ENCODE assay signal across 21 mouse cellular contexts in the genomic region with DNA sequence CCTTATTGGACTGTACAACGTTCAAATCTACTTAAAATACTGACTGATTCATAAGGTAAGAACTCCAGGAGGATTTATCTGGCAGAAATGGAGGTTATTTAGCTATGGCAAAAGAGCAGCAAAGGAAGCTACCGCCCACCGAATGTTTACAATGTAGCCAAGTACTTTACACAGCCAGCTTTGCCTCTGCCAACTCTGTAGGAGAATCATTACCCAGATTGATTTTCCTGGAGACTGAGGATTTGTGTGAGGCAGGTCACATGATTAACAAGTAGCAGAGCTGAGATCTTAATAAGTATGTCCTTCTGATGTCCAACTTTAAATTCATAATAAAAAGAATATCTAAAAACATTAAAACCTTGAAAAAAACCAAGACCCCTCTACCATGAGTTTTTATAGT. TPM values are rescaled to one million over a fixed set of nuclear protein-coding genes. Genes with fewer than 3 reads are reported as not detected.
DNase-seq lines count a peak whose midpoint lies in the region; ATAC-seq and TF ChIP-seq lines count a peak whose summit lies in the region.
"Had no signal": no experiment of that assay in that cellular context is flagged by ENCODE, and none has a peak within 500 bp of the region (broad histone marks: within the 10 kb centered on the region; RNA-seq: fewer than 3 reads in every experiment).

No protein-coding gene starts in this region.

- no peaks in the 10 kb centered on the region; the same call in 1 of the 2 replicates for H3K79me2 ChIP-seq in liver, adult 2 months (ENCODE audit: control insufficient read depth, insufficient read depth, low read length)

- TF ChIP-seq POLR2A in liver, adult 2 months (IDR thresholded peaks at IDR 0.05; ENCODE audit: extremely low read depth, insufficient read depth, low read length): no peak

- TF ChIP-seq CTCF in liver, adult 2 months (IDR thresholded peaks at IDR 0.05; ENCODE audit: low read depth, low read length): no peak
- TF ChIP-seq CTCF in liver, postnatal 0 days (IDR thresholded peaks at IDR 0.05; ENCODE audit: low read depth): no peak

- no peak overlapping the region for H3K9ac ChIP-seq in liver, adult 2 months (ENCODE audit: low read depth, low read length)
- no peak overlapping the region for H3K9ac ChIP-seq in liver, embryonic 12.5 days
- no peak overlapping the region for H3K9ac ChIP-seq in liver, postnatal 0 days (replicated peaks)
- H3K9ac ChIP-seq in midbrain, embryonic 11.5 days (ENCODE audit: low read length): no peak overlapping the region
- H3K9ac ChIP-seq in midbrain, embryonic 15.5 days: no peak overlapping the region

- H3K36me3 ChIP-seq in liver, adult 2 months (ENCODE audit: control insufficient read depth, insufficient read depth, low read length): peaks cover 47% of the 10 kb centered on the region
- peaks cover 53% of the 10 kb centered on the region for H3K36me3 ChIP-seq in liver, embryonic 12.5 days
- peaks cover 42% of the 10 kb centered on the region for H3K36me3 ChIP-seq in liver, postnatal 0 days (replicated peaks; ENCODE audit: insufficient read depth, low read length)
- H3K36me3 ChIP-seq in midbrain, embryonic 11.5 days (ENCODE audit: control insufficient read depth, insufficient read depth, low read length): no peaks in the 10 kb centered on the region
- peaks cover 32% of the 10 kb centered on the region for H3K36me3 ChIP-seq in midbrain, embryonic 15.5 days (replicated peaks)

- no peak for TF ChIP-seq EP300 in liver, postnatal 0 days (IDR thresholded peaks at IDR 0.05; ENCODE audit: low read depth)

- H3K27ac ChIP-seq in liver, adult 2 months (replicated peaks; ENCODE audit: insufficient read depth, low read depth, low read length): no peak overlapping the region
- no peak overlapping the region for H3K27ac ChIP-seq in liver, embryonic 12.5 days
- H3K27ac ChIP-seq in liver, postnatal 0 days (ENCODE audit: low read depth): no peak overlapping the region
- no peak overlapping the region for H3K27ac ChIP-seq in midbrain, embryonic 11.5 days (ENCODE audit: low read depth, low read length)
- no peak overlapping the region for H3K27ac ChIP-seq in midbrain, embryonic 15.5 days

- no peaks in the 10 kb centered on the region for H3K27me3 ChIP-seq in liver, adult 2 months (ENCODE audit: control insufficient read depth, insufficient read depth, low read length)
- no peaks in the 10 kb centered on the region for H3K27me3 ChIP-seq in liver, embryonic 12.5 days (replicated peaks)
- H3K27me3 ChIP-seq in liver, postnatal 0 days (ENCODE audit: insufficient read depth, low read length): no peaks in the 10 kb centered on the region
- H3K27me3 ChIP-seq in midbrain, embryonic 11.5 days (ENCODE audit: control insufficient read depth, insufficient read depth, low read length): no peaks in the 10 kb centered on the region
- no peaks in the 10 kb centered on the region for H3K27me3 ChIP-seq in midbrain, embryonic 15.5 days (replicated peaks)
- H3K27me3 ChIP-seq: CH12.LX, Patski had no signal

- WGBS in liver, adult 2 months: 37% methylated on average over 3 of the region's 3 CpGs
- 88% methylated on average over 3 of the region's 3 CpGs for WGBS in liver, embryonic 12.5 days (ENCODE audit: insufficient replicate concordance)
- WGBS in liver, postnatal 0 days (ENCODE audit: insufficient replicate concordance): 75% methylated on average over 3 of the region's 3 CpGs
- 94% methylated on average over 3 of the region's 3 CpGs for WGBS in midbrain, embryonic 11.5 days
- 92% methylated on average over 3 of the region's 3 CpGs for WGBS in midbrain, embryonic 15.5 days

- no peaks in the 10 kb centered on the region for H3K4me1 ChIP-seq in liver, adult 2 months (ENCODE audit: control insufficient read depth, insufficient read depth, low read length)
- no peaks in the 10 kb centered on the region for H3K4me1 ChIP-seq in liver, embryonic 12.5 days
- H3K4me1 ChIP-seq in liver, postnatal 0 days (ENCODE audit: insufficient read depth): no peaks in the 10 kb centered on the region
- H3K4me1 ChIP-seq in midbrain, embryonic 11.5 days (ENCODE audit: control insufficient read depth, insufficient read depth, low read length): no peaks in the 10 kb centered on the region
- H3K4me1 ChIP-seq in midbrain, embryonic 15.5 days: no peaks in the 10 kb centered on the region

- no peak for ATAC-seq in liver, embryonic 12.5 days
- ATAC-seq in liver, postnatal 0 days: peak; percentile 81
- no peak for ATAC-seq in midbrain, embryonic 11.5 days (ENCODE audit: low FRiP score)
- no peak for ATAC-seq in midbrain, embryonic 15.5 days (replicated peaks)
- ATAC-seq: activated CD4-positive, CD25-positive, alpha-beta regulatory T cell, adult 4 months; CD4-positive, CD25-positive, alpha-beta regulatory T cell, adult 4 months; Patski had no signal

- H3K9me3 ChIP-seq in liver, embryonic 12.5 days (replicated peaks): no peaks in the 10 kb centered on the region
- no peaks in the 10 kb centered on the region for H3K9me3 ChIP-seq in liver, postnatal 0 days (ENCODE audit: low read length)
- no peaks in the 10 kb centered on the region for H3K9me3 ChIP-seq in midbrain, embryonic 11.5 days (ENCODE audit: control insufficient read depth, low read length)
- H3K9me3 ChIP-seq in midbrain, embryonic 15.5 days: no peaks in the 10 kb centered on the region
- H3K9me3 ChIP-seq: G1E had no signal

- H3K4me3 ChIP-seq in liver, adult 2 months (ENCODE audit: insufficient read depth, low read depth, low read length): no peak overlapping the region
- no peak overlapping the region for H3K4me3 ChIP-seq in liver, embryonic 12.5 days
- no peak overlapping the region for H3K4me3 ChIP-seq in liver, postnatal 0 days (ENCODE audit: low read depth, low read length)
- H3K4me3 ChIP-seq in midbrain, embryonic 11.5 days (ENCODE audit: low read depth, low read length): no peak overlapping the region
- H3K4me3 ChIP-seq in midbrain, embryonic 15.5 days: no peak overlapping the region

- DNase-seq in liver, adult 2 months (ENCODE audit: extremely low read depth, low read depth, low spot score): peak; percentile 64
- no peak for DNase-seq in liver, postnatal 0 days
- DNase-seq in liver: no peak
- DNase-seq in midbrain, embryonic 11.5 days (ENCODE audit: low spot score, missing footprints): peak; percentile 80
- DNase-seq: adrenal gland, adult 2 months; adrenal gland, adult 8-10 months; adrenal gland, postnatal 10 days; adrenal gland, postnatal 14 days; adrenal gland, postnatal 25 days; adrenal gland, postnatal 36 days; B cell, adult 2 months; cerebellum, adult 11 months; cerebellum, adult 11-12 months; cerebellum, adult 18-20 months had no signal

- H3K4me2 ChIP-seq in liver, embryonic 12.5 days: no peak overlapping the region
- no peak overlapping the region for H3K4me2 ChIP-seq in liver, postnatal 0 days (ENCODE audit: low read depth, low read length)
- no peak overlapping the region for H3K4me2 ChIP-seq in midbrain, embryonic 11.5 days
- no peak overlapping the region for H3K4me2 ChIP-seq in midbrain, embryonic 15.5 days

RNA-seq across cellular contexts. Expression of gene D1Ertd622e, which starts 48.6 kb away (rescaled TPM):
- 14.0 and 17.0 TPM in 2 replicates for total RNA-seq in liver, adult 2 months (2014; rRNA removed)
- polyA plus RNA-seq in liver, adult 2 months (2012; rRNA removed): 8.6 and 9.2 TPM in 2 replicates
- polyA plus RNA-seq in liver, embryonic 12.5 days (2016; fragmentation: Nextera tagmentation; extraction: Ambion mirVana): 41.7 and 42.4 TPM in 2 replicates
- 21.2 and 23.8 TPM in 2 replicates for polyA plus RNA-seq in liver, postnatal 0 days (2015; fragmentation: Nextera tagmentation; extraction: Ambion mirVana)
- polyA plus RNA-seq in midbrain, embryonic 11.5 days (2014; fragmentation: Nextera tagmentation; extraction: Ambion mirVana): 55.5 and 59.3 TPM in 2 replicates
- 57.8 and 65.8 TPM in 2 replicates for polyA plus RNA-seq in midbrain, embryonic 15.5 days (2015; fragmentation: Nextera tagmentation; extraction: Ambion mirVana)

RNA-seq across cellular contexts. Expression of gene Gin1, which starts 59.5 kb away (rescaled TPM):
- total RNA-seq in liver, adult 2 months (2014; rRNA removed): 8.3 and 9.9 TPM in 2 replicates
- 1.4 and 1.9 TPM in 2 replicates for polyA plus RNA-seq in liver, adult 2 months (2012; rRNA removed)
- 17.8 and 20.2 TPM in 2 replicates for polyA plus RNA-seq in liver, embryonic 12.5 days (2016; fragmentation: Nextera tagmentation; extraction: Ambion mirVana)
- polyA plus RNA-seq in liver, postnatal 0 days (2015; fragmentation: Nextera tagmentation; extraction: Ambion mirVana): 9.7 and 10.9 TPM in 2 replicates
- 14.2 and 16.2 TPM in 2 replicates for polyA plus RNA-seq in midbrain, embryonic 11.5 days (2014; fragmentation: Nextera tagmentation; extraction: Ambion mirVana)
- polyA plus RNA-seq in midbrain, embryonic 15.5 days (2015; fragmentation: Nextera tagmentation; extraction: Ambion mirVana): 14.6 and 16.4 TPM in 2 replicates

RNA-seq across cellular contexts. Expression of gene Ppip5k2, which starts 59.7 kb away (rescaled TPM):
- 34.2 and 34.3 TPM in 2 replicates for total RNA-seq in liver, adult 2 months (2014; rRNA removed)
- polyA plus RNA-seq in liver, adult 2 months (2012; rRNA removed): 4.0 and 5.2 TPM in 2 replicates
- polyA plus RNA-seq in liver, embryonic 12.5 days (2016; fragmentation: Nextera tagmentation; extraction: Ambion mirVana): 22.7 and 23.7 TPM in 2 replicates
- 8.1 and 10.1 TPM in 2 replicates for polyA plus RNA-seq in liver, postnatal 0 days (2015; fragmentation: Nextera tagmentation; extraction: Ambion mirVana)
- 43.6 and 50.5 TPM in 2 replicates for polyA plus RNA-seq in midbrain, embryonic 11.5 days (2014; fragmentation: Nextera tagmentation; extraction: Ambion mirVana)
- 59.9 and 69.9 TPM in 2 replicates for polyA plus RNA-seq in midbrain, embryonic 15.5 days (2015; fragmentation: Nextera tagmentation; extraction: Ambion mirVana)

Comparison
In these comparisons a context has a peak if more than half of its experiments do, and no peak if none do; other contexts are left out.
1. DNase-seq: peak in liver, adult 2 months (single experiment) and midbrain, embryonic 11.5 days (single experiment); none in liver, postnatal 0 days (single experiment) and liver (single experiment).